Mouse (Mus musculus) gonadal fat pad, adult 2 months (tissue): Measurements from ENCODE around the gene Pttg1ip. TPM values are rescaled to one million over a fixed set of nuclear protein-coding genes. Genes with fewer than 3 reads are reported as not detected.

Experiments
- DNase-seq: peaks from one replicate; pipeline ENCODE4 v3.0.0-alpha.2; 2012; ENCODE audit warnings: low read depth
- polyA plus RNA-seq: library from polyadenylated mRNA; depleted of rRNA; stranded (reverse); fragments of >200 nt; gene quantifications from 2 replicates; pipeline ENCODE4 v1.2.3, GENCODE M21; 2012; rRNA removed

The Pttg1ip gene
- polyA plus RNA-seq = 203 and 244 TPM in 2 replicates

DNA sequence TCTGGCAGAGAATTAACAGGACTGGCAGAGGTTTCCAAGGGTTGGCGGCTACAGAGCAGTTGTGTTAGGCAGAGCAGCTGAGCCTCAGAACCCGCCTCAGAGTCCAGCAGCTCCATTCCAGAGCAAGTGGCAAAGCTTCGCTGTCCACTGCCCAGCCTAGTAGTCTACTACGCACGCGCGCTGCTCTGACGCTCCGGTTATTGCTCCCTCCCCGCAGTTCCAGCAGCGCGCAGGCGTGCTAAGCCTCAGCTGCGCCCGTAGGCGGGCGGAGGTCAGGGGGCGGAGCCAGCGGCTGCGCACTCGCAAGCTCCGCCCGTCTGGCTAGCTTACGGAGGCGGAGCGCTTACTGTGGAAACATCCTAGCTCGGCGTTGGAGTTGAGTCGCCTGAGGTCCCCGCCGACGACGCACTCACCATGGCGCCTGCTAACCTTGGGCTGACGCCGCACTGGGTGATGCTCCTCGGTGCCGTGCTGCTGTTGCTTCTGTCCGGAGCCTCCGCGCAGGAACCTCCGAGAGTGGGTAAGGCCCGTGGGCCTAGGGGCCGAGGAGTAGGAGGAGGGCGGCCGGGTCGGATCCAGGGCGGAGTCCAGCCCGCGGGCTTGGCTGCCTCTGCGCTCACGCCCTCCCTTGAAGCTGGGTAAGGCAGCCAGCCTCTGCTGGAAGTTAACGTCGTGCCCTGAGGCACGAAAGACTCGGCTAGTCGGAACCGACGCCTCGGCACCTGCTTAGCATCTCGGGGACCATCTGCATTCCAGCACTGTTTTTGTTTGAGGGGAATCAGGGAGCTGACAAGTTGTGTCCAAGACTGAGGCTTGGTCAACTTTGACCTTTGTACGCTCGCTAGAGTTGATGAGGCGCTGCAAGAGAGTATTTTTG, at the start of gene Pttg1ip:
Gene Pttg1ip, plus strand, starts transcription at position 313 of the 877 bp plus-strand sequence.
- DNase-seq = no peak

DNA sequence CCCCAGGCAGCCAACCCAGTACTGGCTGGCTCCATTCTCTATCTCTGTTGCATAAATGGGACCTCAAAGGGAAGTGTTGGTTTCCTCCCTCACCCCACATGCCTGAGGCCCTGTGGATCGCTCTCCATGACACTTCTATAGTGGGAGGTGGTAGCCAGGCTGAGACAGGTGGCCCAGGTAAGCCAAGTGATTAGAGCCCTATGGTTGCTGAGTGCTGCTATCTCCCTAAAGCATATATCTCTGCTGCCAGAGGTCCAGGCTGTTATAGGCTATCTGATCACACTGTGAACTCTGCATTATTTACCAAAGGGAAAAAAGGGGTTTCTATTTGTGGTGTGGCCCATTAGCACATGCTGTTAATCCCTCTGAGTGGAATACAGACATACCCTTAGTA, 49.5 kb upstream of the Pttg1ip start:
- no peak for DNase-seq

DNA sequence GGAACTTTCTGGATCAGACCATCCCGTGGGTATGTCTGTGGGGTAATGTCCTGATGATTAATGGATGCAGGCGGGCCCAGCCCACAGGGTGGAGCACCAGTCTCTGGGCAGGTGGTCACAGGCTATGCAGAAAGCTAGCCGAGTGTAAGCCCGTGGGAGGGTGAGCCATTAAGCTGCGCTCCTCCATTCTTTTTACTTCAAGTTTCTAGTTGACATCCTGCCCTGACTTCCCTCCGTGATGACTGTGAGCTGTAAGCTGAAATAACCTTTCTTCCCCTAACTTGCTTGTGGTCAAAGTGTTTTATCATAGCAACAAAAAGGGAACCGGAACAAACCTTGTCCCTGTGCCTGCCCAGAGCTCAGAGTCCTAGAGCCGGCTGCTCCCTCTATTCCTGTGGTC, 44.8 kb upstream of the Pttg1ip start:
- no peak for DNase-seq

DNA sequence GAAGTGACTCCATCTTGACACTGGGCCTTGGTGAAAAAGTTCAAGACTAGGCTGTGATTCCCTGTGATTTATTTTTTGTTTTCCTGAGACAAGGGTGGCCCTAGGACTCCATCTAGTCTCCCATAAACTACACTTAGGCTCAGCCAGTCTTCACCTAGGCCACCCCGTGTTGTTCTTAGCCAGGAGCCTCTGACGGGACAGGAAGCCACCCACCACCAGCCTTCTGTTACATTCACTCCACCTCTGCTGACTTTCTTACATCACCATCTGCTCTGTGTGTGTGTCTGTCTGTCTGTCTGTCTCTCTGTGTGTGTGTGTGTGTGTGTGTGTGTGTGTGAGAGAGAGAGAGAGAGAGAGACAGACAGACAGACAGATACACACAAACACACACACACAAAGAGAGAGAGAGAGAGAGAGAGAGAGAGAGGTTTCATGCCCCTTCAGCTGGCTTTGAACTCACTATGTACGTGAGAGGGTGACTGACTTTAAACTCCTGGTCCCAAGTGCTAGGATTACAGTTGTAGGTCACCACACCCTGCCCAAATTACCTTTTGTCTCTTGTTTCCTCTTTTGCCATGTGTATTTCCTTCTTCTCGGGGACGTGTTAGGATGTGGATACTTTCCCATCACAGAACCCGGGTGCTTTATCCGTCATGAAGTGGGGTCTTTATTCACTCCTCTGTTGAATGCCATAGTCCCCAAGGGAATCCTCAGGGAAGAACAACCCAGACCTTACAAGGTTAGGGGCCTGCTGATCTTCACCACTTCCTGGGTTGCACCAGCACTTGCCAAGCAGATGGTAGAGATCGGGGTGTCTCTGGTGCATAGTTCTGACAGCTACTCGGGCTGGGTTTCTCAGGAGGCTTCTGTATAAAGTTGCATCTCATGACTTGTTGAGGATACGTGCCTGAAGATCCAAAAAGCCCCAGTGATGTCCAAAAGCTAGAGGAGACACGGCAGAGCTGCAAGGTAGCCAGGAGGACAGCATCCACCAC, 44.0 kb upstream of the Pttg1ip start:
- DNase-seq = no peak

DNA sequence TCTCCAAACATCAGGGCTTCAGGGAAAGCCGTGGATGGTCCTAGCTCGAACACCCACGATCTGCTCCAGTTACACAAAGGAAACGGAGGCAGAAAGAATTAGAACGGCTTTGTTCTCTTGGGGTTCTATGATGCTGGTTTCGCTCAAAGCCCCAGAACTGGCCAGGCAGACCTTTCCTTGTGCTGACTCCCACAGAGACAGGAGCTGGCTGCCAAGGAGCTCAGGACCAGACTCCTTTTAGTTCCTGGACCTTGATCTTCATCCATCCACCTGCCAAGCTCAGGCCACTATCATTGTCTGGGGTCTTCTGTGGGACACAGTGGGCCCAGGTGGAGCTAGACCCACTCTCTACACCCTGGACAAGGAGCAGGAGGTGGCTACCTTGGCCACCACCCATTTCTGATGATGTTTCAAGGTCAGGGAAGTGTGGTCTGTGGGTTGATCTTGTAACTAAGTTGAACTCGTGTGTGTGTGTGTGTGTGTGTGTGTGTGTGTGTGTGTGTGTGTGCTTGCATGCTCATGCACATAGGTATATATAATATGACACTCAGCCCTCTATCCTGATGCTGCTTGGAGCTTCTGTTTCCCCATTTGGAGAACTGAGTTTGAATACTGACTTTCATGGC, 42.1 kb upstream of the Pttg1ip start:
- DNase-seq = no peak

DNA sequence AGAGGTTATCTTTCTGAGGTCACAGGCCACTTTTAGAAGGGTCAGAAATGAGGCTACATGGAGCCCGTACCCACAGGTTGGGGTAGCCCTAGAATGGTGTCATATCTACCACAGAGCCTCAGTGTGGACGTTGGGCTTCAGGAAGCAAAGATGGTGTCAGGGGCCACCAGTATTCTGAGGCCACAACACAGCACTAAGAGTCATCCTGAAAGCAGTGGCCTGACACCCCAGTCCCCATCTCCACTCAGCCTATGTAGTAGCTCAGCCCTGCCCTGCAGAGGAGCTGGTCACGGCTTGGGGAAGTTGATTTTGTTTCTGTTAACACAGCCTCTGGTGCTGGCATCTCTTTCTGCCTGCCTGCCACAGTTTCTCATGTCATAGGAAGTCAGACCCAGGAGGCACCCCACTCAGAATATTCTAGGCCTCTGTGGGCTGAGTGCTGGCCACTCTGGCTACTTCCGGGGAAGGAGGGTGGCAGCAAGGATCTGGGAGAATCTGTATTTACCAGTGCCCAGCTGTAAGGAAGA, 40.9 kb upstream of the Pttg1ip start:
- no peak for DNase-seq

DNA sequence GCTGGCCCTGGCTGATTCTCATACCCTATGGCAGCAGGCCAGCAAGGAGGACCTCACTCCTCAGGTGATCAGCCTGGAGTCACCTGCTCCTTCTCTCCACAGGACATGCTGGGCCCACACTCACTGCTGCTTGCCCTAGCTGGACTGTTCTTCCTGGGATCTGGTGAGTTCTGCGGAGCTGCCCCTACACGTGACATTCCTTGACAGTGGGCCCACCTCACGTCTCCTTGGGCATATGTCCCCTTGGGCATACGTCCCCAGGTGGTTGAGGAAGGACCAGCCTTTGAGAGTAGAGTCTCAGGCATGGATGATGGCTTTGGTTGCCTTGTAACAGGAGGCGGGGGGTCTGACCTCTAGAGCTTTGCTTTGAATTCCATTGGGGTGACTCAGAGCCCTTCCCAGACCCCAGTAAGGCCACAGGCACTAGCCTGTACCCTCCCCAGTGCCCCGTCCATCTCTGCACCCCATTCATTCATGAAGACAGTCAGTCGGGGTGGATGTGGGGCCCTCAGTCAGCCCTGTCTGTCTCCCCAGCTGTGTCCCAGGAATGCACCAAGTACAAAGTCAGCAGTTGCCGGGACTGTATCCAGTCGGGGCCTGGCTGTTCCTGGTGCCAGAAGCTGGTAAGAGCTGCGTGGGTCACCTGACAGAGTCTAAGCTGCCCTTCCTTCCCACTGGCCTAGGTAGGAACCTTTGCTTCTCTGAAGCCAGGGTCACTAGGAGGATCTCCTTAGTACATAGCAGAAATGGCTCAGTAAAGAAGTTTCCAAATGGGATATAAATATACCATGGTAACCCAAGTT, 39.5 kb upstream of the Pttg1ip start:
- DNase-seq = no peak

DNA sequence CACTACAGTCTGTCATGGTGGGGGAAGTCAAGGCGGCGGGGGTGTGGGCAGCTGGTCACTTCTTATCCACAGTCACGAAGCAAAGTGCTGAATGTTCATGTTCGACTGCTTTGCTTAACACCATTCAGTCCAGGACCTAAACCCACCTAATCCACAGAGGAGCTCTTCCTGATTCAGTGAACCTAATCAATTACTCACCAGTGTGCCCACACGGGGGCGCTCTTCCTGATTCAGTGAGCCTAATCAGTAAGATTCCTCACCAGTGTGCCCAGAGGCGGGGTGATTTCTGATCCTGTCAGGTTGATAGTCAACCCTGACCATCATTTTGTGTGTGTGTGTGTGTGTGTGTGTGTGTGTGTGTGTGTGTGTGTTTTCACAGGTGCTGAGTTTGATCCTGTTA, 38.3 kb upstream of the Pttg1ip start:
- no peak for DNase-seq

DNA sequence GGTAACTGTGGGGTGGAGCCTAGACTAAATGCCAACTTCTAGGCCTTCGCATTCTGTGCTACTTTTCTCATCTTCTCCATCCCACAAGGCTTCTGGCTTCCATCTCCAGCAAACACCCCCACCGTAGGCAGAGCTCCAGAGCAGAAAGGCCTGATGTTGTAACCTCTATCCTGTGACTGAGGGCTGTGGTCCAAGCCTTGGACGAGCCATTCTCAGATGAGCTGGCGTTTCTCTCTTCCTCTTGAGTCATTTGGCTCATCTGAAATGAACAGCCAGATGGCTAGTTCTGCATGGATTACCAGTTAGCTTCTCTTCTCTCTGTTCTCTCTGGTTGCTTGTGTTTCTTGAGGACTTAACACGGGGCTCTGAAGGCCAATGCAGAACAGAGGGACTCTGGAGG, 36.6 kb upstream of the Pttg1ip start:
- DNase-seq = peak; percentile 94

DNA sequence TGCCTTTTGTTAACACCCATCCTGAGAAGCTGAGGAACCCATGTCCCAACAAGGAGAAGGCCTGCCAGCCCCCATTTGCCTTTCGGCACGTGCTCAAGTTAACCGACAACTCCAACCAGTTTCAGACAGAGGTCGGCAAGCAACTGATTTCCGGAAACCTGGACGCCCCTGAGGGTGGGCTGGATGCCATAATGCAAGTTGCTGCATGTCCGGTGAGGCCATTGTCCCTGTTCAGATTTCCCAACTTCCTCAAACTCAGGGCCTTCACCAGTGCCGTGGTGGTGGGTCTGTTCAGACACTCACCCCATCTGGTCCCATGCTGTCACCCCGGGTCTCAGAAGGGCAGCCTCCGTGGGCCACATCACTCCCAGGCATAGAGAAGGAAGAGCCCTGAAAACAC, 32.9 kb upstream of the Pttg1ip start:
- no peak for DNase-seq

DNA sequence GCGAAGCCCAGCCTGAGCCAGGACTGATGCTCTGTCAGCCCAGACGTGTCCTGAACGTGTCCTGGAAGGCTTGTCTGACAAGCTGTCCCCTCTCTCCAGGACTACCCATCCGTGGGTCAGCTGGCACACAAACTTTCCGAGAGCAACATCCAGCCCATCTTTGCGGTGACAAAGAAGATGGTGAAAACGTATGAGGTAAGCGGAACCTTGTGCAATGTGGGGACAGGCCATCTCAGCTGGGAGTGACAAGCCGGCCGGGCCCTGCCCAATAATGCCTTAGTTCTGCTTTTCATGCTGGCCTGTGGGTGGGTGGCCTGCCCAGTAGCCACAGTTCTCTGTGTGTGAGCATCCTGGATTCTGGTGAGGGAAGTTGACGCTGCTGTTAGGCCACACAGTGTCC, 30.6 kb upstream of the Pttg1ip start:
- no peak for DNase-seq

DNA sequence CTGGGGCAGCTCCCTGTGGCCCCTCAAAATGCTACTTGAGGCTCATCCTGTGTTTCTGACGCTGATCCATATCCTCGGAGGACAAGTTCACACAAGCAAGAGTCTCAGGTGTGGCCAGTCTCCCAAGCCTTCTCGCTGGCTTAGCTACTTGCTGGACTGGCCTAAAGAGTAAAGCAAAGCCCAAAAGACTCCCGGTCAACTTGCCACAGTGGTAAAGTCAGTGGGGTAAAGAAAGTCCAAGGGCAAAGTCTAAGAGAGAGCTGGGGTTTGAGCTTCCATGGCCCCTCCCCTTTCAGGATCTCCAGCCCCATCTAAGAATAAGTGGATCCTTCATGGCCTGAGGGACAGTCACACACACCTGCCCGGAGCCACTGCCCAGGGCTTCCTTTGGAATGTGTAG, 29.4 kb upstream of the Pttg1ip start:
- no peak for DNase-seq

DNA sequence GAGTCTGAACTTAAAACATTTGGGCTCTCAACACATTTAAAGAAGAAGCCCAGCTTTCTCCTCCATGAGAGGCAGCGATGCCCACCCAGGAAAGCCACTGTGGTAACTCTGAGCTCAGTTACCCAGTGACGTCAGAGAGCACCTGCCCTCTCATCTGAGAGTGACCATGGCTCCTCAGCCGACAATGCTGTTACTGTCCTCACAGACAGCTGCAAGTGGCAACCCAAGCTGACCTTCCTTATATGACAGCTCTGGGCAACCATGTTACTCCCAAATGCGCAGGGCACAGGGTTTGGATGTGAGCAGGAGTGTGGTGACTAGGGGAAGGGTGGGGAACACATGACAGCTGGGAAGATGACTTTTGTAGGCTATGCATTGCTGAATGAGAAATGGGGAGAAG, 28.2 kb upstream of the Pttg1ip start:
- DNase-seq = no peak

DNA sequence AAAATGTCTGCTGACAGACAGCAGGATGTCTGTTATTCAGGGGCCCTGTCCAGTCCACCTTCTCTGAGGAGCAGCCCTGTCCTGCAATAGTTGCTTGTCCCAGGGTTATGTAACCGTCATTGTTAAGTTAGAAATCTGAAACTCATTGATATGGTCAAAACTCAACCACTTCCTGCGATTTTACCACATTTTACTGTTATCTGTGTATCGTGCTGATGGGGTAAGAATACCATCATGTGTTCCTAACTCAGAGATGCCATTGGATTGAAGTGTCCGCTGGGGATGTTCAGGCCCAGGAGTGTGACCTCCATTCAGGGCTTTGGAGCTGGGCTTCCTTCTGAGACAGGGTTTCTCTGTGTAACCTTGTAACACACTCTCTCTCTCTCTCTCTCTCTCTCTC, 26.6 kb upstream of the Pttg1ip start:
- DNase-seq = no peak

DNA sequence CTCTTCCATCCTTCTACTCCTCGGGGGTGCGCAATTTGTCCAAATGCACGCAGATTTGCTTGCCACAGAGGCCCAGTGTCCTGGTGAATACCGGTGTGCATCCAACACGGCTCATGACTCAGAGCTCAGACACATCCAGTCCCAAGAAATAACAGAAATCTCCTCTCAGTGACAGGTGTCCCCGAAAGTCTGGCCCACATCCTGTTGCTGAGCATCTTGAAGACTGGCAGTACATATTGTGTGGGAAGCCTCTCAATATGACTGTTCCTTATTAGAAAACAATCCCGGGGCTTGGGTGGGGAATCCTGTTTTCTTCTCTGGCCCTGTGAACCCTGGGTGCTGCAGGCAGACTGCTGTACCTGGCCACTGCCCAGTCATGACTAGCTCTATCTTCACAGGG, 24.9 kb upstream of the Pttg1ip start:
- DNase-seq = no peak

DNA sequence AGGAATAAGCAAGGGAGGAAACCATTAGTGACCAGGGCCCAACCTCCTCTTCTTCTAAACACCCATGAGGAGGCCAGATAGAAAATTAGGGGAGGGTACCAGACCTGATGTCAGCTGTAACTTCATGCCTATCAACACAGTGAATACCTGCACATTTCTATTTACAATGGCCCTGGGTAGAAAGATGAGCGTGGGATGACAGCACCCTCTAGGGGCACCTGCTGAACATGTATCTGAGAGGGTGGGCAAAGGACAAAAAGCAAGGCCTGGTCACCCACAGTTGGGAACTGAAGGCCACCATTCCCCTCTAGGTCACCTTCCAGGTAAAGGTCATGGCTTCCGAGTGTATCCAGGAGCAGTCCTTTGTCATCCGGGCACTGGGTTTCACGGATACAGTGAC, 23.9 kb upstream of the Pttg1ip start:
- DNase-seq = no peak

DNA sequence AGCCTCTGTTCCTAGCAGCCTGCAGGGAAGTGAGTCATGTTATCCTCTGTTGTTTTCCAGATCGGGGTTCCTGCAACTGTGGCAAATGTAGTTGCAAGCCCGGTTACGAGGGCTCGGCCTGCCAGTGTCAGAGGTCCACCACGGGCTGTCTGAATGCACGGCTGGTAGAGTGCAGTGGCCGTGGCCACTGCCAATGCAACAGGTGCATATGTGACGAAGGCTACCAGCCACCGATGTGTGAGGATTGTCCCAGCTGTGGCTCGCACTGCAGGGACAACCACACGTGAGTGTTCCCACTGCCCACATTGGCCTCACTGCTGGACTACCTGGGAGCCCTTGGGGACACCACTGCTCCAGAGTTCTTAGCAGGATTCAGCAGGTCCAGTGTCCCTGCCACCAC, 21.4 kb upstream of the Pttg1ip start:
- DNase-seq = no peak

DNA sequence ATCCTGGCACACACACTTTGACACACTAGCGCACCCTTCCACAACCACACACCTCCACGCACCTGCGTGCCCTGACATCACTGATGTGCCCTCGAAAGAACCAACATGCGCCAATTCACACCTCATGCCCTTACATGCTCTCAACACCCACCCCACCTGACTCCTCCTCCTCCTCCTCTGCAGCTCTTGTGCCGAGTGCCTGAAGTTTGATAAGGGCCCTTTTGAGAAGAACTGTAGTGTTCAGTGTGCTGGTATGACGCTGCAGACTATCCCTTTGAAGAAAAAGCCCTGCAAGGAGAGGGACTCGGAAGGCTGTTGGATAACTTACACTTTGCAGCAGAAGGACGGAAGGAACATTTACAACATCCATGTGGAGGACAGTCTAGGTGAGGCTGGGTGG, 20.7 kb upstream of the Pttg1ip start:
- DNase-seq = no peak

DNA sequence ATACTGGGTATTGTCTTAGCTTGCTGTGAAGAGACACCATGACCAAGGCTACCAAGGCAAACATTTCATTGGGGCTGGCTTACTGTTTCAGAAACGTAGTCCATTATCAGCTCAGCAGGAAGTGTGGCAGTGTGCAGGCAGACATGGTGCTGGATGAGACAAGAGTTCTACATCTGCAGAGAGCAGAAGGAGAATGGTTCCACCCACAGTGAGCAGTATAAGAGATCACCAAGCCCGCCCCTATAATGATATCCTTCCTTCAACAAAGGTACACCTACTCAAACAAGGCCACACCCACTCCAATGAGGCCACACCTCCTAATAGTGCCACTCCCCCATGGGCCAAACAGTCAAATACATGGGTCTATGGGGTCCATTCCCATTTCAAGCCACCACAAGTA, 20.0 kb upstream of the Pttg1ip start:
- DNase-seq = no peak

DNA sequence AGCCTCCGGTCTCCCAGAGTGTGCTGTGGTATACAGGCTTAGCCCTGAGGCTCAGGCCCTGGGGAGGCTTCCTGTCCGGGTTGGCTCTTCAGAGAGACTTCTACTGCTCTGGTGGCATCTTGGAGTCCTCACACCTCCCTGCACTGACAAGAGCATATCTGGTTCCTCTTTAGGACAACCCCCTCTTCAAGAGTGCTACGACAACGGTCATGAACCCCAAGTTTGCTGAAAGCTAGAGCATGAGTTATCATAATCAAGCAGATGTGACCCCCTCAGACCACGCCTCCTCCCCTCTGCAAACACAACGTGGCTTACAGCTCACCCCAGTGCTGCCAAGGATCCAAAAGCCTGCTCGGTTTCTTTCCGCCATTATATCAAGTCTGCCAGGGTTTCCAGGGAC, 16.5 kb upstream of the Pttg1ip start:
- no peak for DNase-seq

DNA sequence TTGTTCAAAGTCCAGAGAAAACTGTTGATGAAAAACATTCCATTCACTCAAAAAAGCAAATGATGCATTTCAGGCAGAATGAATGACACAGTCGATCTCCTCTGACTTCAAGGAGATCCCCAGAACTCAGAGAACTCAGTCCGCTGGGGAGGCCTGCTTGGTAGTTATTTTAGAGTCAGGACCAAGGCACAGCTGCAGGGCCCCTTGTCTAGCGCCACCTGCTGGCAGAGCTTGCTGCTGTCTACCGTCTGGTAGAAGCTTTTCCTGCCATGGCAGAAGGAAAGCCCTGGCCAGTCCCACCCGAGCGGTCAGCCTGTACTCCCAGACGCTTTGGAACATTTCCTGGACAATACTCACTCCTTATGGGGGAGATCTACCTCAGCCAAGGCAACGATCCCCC, 14.9 kb upstream of the Pttg1ip start:
- DNase-seq = no peak
